Mouse (Mus musculus) midbrain, embryonic 14.5 days (tissue): Measurements from ENCODE around the gene Coil. TPM values are rescaled to one million over a fixed set of nuclear protein-coding genes. Genes with fewer than 3 reads are reported as not detected.

Experiments
- ATAC-seq: fragments of 200-750 bp; cut with Nextera tagmentation; 2 replicates; pipeline ENCODE4 v1.8.0; 2017; ENCODE audit warnings: moderate number of reproducible peaks, moderate library complexity; ENCODE audit not compliant: low FRiP score, low TSS enrichment
- DNase-seq: peaks from one replicate; pipeline ENCODE4 v3.0.0-alpha.2; 2015
- H3K27ac ChIP-seq: fragments of 300-500 bp; sonication (generic); replicated peaks from 2 replicates; pipeline ENCODE4 v1.5.1; 2014; ENCODE audit warnings: mild to moderate bottlenecking, low read depth, low read length, moderate library complexity
- H3K27me3 ChIP-seq: fragments of 300-500 bp; sonication (generic); 2 replicates; pipeline ENCODE4 v1.6.1; 2014; ENCODE audit warnings: low read length, control low read depth, mixed read lengths; ENCODE audit not compliant: control insufficient read depth, insufficient read depth
- H3K36me3 ChIP-seq: fragments of 300-500 bp; sonication (generic); 2 replicates; pipeline ENCODE4 v1.6.1; 2014; ENCODE audit warnings: low read length, control low read depth; ENCODE audit not compliant: control insufficient read depth, insufficient read depth
- H3K4me1 ChIP-seq: fragments of 300-500 bp; sonication (generic); 2 replicates; pipeline ENCODE4 v1.6.1; 2014; ENCODE audit warnings: mild to moderate bottlenecking, antibody characterized with exemption, low read length, control low read depth; ENCODE audit not compliant: control insufficient read depth, insufficient read depth
- H3K4me2 ChIP-seq: fragments of 300-500 bp; sonication (generic); 2 replicates; pipeline ENCODE4 v1.6.1; 2014; ENCODE audit warnings: mild to moderate bottlenecking, low read length, moderate library complexity
- H3K4me3 ChIP-seq: fragments of 300-500 bp; sonication (generic); replicated peaks from 2 replicates; pipeline ENCODE4 v1.5.1; 2014; ENCODE audit warnings: low read depth, low read length
- H3K9ac ChIP-seq: fragments of 300-500 bp; sonication (generic); replicated peaks from 2 replicates; pipeline ENCODE4 v1.6.1; 2014; ENCODE audit warnings: mild to moderate bottlenecking, low read length, moderate library complexity
- H3K9me3 ChIP-seq: fragments of 300-500 bp; sonication (generic); 2 replicates; pipeline ENCODE4 v1.6.1; 2016; ENCODE audit warnings: low read length, control low read depth, mixed read lengths; ENCODE audit not compliant: control insufficient read depth
- WGBS: fragments of 180-500 bp; shearing (Covaris S2); extraction: QIAGEN DNeasy Blood & Tissue Kit; methylation state at CpG from one replicate; pipeline ENCODE4 v1.1.7; 2014; 5-methylcytosine and 5-hydroxymethylcytosine counted together
- polyA plus RNA-seq: library from polyadenylated mRNA; unstranded; fragments of >200 nt; fragmentation: Nextera tagmentation; extraction: Ambion mirVana; gene quantifications from 2 replicates; pipeline ENCODE4 v1.2.1, GENCODE M21; 2014

Coil gene
- polyA plus RNA-seq, 1 experiment from 2014 or later, result 19.2 TPM

- Histone ChIP-seq H3K36me3 (no peaks in the 10 kb centered on the region), H3K27ac (peak overlapping the region; percentile 46; the same call in 1 of the 2 replicates), H3K9ac (peak overlapping the region; percentile 51), H3K4me3 (peak overlapping the region; percentile 43), H3K9me3 (no peaks in the 10 kb centered on the region), H3K4me2 (peak overlapping the region; percentile 62), H3K27me3 (no peaks in the 10 kb centered on the region), H3K4me1 (0 out of 2 replicates have a peak, but pooled peaks cover 4% of the 10 kb centered on the region)
- ATAC-seq (no peak), DNase-seq (peak; percentile 62)
- under 1% methylated on average over 4 of the region's 4 CpGs for WGBS
Observed at GRCm38 (mm10) chr11:88954803-88955202, 15.2 kb upstream of the Coil start.

- WGBS, result 5% methylated on average over 34 of the region's 34 CpGs
- Histone ChIP-seq H3K4me3 (peak within 1 kb of the TSS; percentile 43), H3K4me1 (0 out of 2 replicates have a peak, but pooled peaks cover 4% of the 10 kb centered on the region), H3K9me3 (no peaks in the 10 kb centered on the region), H3K36me3 (no peaks in the 10 kb centered on the region), H3K9ac (peak within 1 kb of the TSS; percentile 51), H3K27ac (peak within 1 kb of the TSS; percentile 46), H3K27me3 (no peaks in the 10 kb centered on the region), H3K4me2 (peak within 1 kb of the TSS; percentile 62)
- ATAC-seq, result peak; percentile 91
- DNase-seq, result peak; percentile 96
Observed at GRCm38 (mm10) chr11:88955217-88955969, 14.7 kb upstream of the Coil start, which contains the start of gene Scpep1. Gene Scpep1 (minus strand): TSS chr11:88955465.

- Histone ChIP-seq H3K36me3 (no peaks in the 10 kb centered on the region), H3K27me3 (no peaks in the 10 kb centered on the region), H3K27ac (no peak overlapping the region), H3K9me3 (no peaks in the 10 kb centered on the region), H3K9ac (no peak overlapping the region), H3K4me2 (no peak overlapping the region), H3K4me1 (0 out of 2 replicates have a peak, but pooled peaks cover 4% of the 10 kb centered on the region), H3K4me3 (no peak overlapping the region)
- WGBS, result 87% methylated on average over 3 of the region's 3 CpGs
- ATAC-seq, result no peak
- no peak for DNase-seq
Observed at GRCm38 (mm10) chr11:88958851-88959250, 11.2 kb upstream of the Coil start.

GRCm38 (mm10) chr11:88966881-88967361 is 3.1 kb upstream of the Coil start, which contains the start of gene Elobl:
Gene Elobl (minus strand): TSS chr11:88966931.
- Histone ChIP-seq H3K27ac (no peak within 1 kb of the TSS), H3K9me3 (no peaks in the 10 kb centered on the region), H3K27me3 (no peaks in the 10 kb centered on the region), H3K4me2 (no peak within 1 kb of the TSS), H3K4me1 (no peaks in the 10 kb centered on the region), H3K36me3 (no peaks in the 10 kb centered on the region), H3K4me3 (no peak within 1 kb of the TSS), H3K9ac (no peak within 1 kb of the TSS)
- WGBS, result 96% methylated on average over 2 of the region's 3 CpGs
- DNase-seq (no peak), ATAC-seq (no peak)

- H3K4me2 ChIP-seq, result peak overlapping the region; percentile 72
- H3K27me3 ChIP-seq, result no peaks in the 10 kb centered on the region
- ATAC-seq (peak; percentile 82), DNase-seq (peak; percentile 98)
- peak overlapping the region; percentile 96 for H3K27ac ChIP-seq
- H3K4me1 ChIP-seq, result peaks cover 12% of the 10 kb centered on the region; the same call in 1 of the 2 replicates
- no peaks in the 10 kb centered on the region for H3K36me3 ChIP-seq
- WGBS, result 1% methylated on average over 62 of the region's 62 CpGs
- peak overlapping the region; percentile 83 for H3K9ac ChIP-seq
- H3K9me3 ChIP-seq, result no peaks in the 10 kb centered on the region
- H3K4me3 ChIP-seq, result peak overlapping the region; percentile 74
Observed at GRCm38 (mm10) chr11:88973776-88974701, 4.0 kb downstream of the Coil start.

- H3K27ac ChIP-seq, result no peak overlapping the region
- H3K4me2 ChIP-seq, result no peak overlapping the region
- DNase-seq (no peak), ATAC-seq (no peak)
- WGBS, result 97% methylated on average over 2 of the region's 2 CpGs
- H3K36me3 ChIP-seq, result peaks cover 6% of the 10 kb centered on the region
- no peaks in the 10 kb centered on the region for H3K27me3 ChIP-seq
- no peaks in the 10 kb centered on the region for H3K9me3 ChIP-seq
- peaks cover 12% of the 10 kb centered on the region; the same call in 1 of the 2 replicates for H3K4me1 ChIP-seq
- H3K4me3 ChIP-seq, result no peak overlapping the region
- H3K9ac ChIP-seq, result no peak overlapping the region
Observed at GRCm38 (mm10) chr11:88976320-88976719, 6.3 kb downstream of the Coil start.

GRCm38 (mm10) chr11:88977188-88977587 is 7.1 kb downstream of the Coil start:
- Histone ChIP-seq H3K9ac (no peak overlapping the region), H3K4me3 (no peak overlapping the region), H3K9me3 (no peaks in the 10 kb centered on the region), H3K27me3 (no peaks in the 10 kb centered on the region), H3K27ac (no peak overlapping the region), H3K4me1 (peaks cover 12% of the 10 kb centered on the region; the same call in 1 of the 2 replicates), H3K4me2 (no peak overlapping the region), H3K36me3 (peaks cover 13% of the 10 kb centered on the region)
- 98% methylated on average over 5 of the region's 5 CpGs for WGBS
- ATAC-seq (no peak), DNase-seq (no peak)

- Histone ChIP-seq H3K4me3 (no peak overlapping the region), H3K4me2 (no peak overlapping the region), H3K9me3 (no peaks in the 10 kb centered on the region), H3K4me1 (no peaks in the 10 kb centered on the region), H3K27me3 (no peaks in the 10 kb centered on the region), H3K9ac (no peak overlapping the region), H3K36me3 (peaks cover 51% of the 10 kb centered on the region), H3K27ac (no peak overlapping the region)
- WGBS, result 92% methylated on average over 8 of the region's 8 CpGs
- DNase-seq, result no peak
- ATAC-seq, result no peak
Observed at GRCm38 (mm10) chr11:88981337-88981736, 11.3 kb downstream of the Coil start.
